Mouse (Mus musculus) forebrain, postnatal 0 days (tissue): ENCODE data around the gene Gm6164. TPM values are rescaled to one million over a fixed set of nuclear protein-coding genes. Genes with fewer than 3 reads are reported as not detected.
"Not testable (repeated sequence)": the region's sequence is repeated elsewhere in the genome, so short reads cannot be mapped to it uniquely, and the experiment has no call there.

Source experiments
- ATAC-seq: fragments of 200-750 bp; cut with Nextera tagmentation; 2 replicates; pipeline ENCODE4 v1.8.0; 2017; ENCODE audit warnings: mild to moderate bottlenecking, moderate library complexity
- DNase-seq: peaks from one replicate; pipeline ENCODE4 v3.0.0-alpha.2; 2015
- H3K27ac ChIP-seq: fragments of 300-500 bp; sonication (generic); 2 replicates; pipeline ENCODE4 v1.5.1; 2014; ENCODE audit warnings: low read depth, mild to moderate bottlenecking, antibody characterized with exemption, low read length, moderate library complexity, mixed read lengths
- H3K27me3 ChIP-seq: fragments of 300-500 bp; sonication (generic); 2 replicates; pipeline ENCODE4 v1.6.1; 2014; ENCODE audit warnings: mild to moderate bottlenecking, low read length, mixed read lengths; ENCODE audit not compliant: insufficient read depth
- H3K36me3 ChIP-seq: fragments of 300-500 bp; sonication (generic); 2 replicates; pipeline ENCODE4 v1.6.1; 2014; ENCODE audit warnings: mild to moderate bottlenecking, moderate library complexity; ENCODE audit not compliant: insufficient read depth
- H3K4me1 ChIP-seq: fragments of 300-500 bp; sonication (generic); 2 replicates; pipeline ENCODE4 v1.6.1; 2014; ENCODE audit warnings: antibody characterized with exemption; ENCODE audit not compliant: insufficient read depth
- H3K4me2 ChIP-seq: fragments of 300-500 bp; sonication (generic); 2 replicates; pipeline ENCODE4 v1.6.1; 2014; ENCODE audit warnings: low read depth, mild to moderate bottlenecking, moderate library complexity
- H3K4me3 ChIP-seq: fragments of 300-500 bp; sonication (generic); 2 replicates; pipeline ENCODE4 v1.5.1; 2014; ENCODE audit warnings: low read depth, low read length, mixed read lengths
- H3K9ac ChIP-seq: fragments of 300-500 bp; sonication (generic); 2 replicates; pipeline ENCODE4 v1.6.1; 2014; ENCODE audit warnings: mild to moderate bottlenecking
- H3K9me3 ChIP-seq: fragments of 300-500 bp; sonication (generic); 2 replicates; pipeline ENCODE4 v1.6.1; 2016; ENCODE audit warnings: low read length
- WGBS: fragments of 180-500 bp; shearing (Covaris S2); extraction: QIAGEN DNeasy Blood & Tissue Kit; methylation state at CpG from one replicate; pipeline ENCODE4 v1.1.7; 2014; 5-methylcytosine and 5-hydroxymethylcytosine counted together
- polyA plus RNA-seq: library from polyadenylated mRNA; unstranded; fragments of >200 nt; fragmentation: Nextera tagmentation; extraction: Ambion mirVana; gene quantifications from 2 replicates; pipeline ENCODE4 v1.2.1, GENCODE M21; 2015
- total RNA-seq: library from RNA; depleted of rRNA; stranded (reverse); fragments of >200 nt; gene quantifications from 2 replicates; pipeline ENCODE4 v1.2.3, GENCODE M21; 2014; rRNA removed

Gm6164 gene
- total RNA-seq: not detected in 2 replicates
- polyA plus RNA-seq: not detected in 2 replicates

DNA sequence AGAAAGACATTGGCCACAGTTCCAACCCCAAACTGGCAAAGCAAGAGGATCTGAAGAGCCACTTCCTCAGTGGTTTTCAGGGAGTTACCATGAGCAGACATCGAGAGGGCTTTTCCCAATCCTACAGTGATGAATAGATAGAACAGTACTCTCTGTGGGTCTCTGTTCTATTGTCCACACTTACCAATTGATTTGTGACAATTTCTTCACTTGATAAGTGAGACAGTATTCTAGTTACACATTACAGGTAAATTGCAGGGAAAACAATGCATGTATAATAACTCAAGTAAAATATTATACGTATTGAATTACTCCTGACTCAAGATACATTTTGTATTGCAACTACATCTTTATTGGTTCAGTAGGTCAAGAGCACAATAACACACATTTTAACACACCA lies at the start of gene Gm6164:
Gene Gm6164, minus strand, starts transcription at position 101 of the 400 bp plus-strand sequence.
- H3K4me3 ChIP-seq, H3K9me3 ChIP-seq, H3K36me3 ChIP-seq, ATAC-seq, H3K4me1 ChIP-seq, DNase-seq, H3K4me2 ChIP-seq, H3K27ac ChIP-seq, H3K9ac ChIP-seq, H3K27me3 ChIP-seq: not testable (repeated sequence)
- no CpG with 5 or more reads among the region's 2 CpGs for WGBS

DNA sequence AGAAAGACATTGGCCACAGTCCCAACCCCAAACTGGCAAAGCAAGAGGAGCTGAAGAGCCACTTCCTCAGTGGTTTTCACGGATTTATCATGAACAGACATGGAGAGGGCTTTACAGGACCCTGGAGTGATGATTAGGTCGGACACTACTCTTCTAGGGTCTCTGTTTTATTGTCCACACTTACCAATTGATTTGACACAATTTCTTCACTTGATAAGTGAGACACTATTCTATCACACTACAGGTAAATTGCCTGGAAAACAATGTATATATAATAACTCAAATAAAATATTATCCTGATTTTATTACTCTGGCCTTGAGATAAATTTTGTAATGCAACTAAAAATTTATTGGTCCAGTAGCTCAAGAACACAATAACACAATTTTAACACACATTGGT lies 28.3 kb upstream of the Gm6164 start, which contains the start of gene Gm4498:
Gene Gm4498, minus strand, starts transcription at position 101 of the 400 bp plus-strand sequence.
- not testable (repeated sequence) for H3K27ac ChIP-seq, H3K4me1 ChIP-seq, DNase-seq, ATAC-seq, H3K9me3 ChIP-seq, H3K9ac ChIP-seq, H3K27me3 ChIP-seq, H3K4me3 ChIP-seq, H3K4me2 ChIP-seq, H3K36me3 ChIP-seq
- WGBS: no CpG with 5 or more reads among the region's 2 CpGs

- not testable (repeated sequence) for H3K36me3 ChIP-seq, H3K27ac ChIP-seq, H3K4me2 ChIP-seq, H3K27me3 ChIP-seq, DNase-seq, H3K4me3 ChIP-seq, ATAC-seq, H3K4me1 ChIP-seq, H3K9ac ChIP-seq, H3K9me3 ChIP-seq
- no CpG with 5 or more reads among the region's 3 CpGs for WGBS
These were observed 12.0 kb downstream of the Gm6164 start, which contains the start of gene Vmn1r95 for GRCm38 (mm10) chr7:20193410-20193809. TSS of gene Vmn1r95 (plus strand) at chr7:20193710.

GRCm38 (mm10) chr7:20168277-20168676 lies 37.1 kb downstream of the Gm6164 start, which contains the start of gene Vmn1r94:
TSS of gene Vmn1r94 (minus strand) at chr7:20168377.
- H3K9ac ChIP-seq, H3K36me3 ChIP-seq, ATAC-seq, H3K4me3 ChIP-seq, DNase-seq, H3K27me3 ChIP-seq, H3K4me1 ChIP-seq, H3K9me3 ChIP-seq, H3K4me2 ChIP-seq, H3K27ac ChIP-seq: not testable (repeated sequence)
- WGBS: no CpG with 5 or more reads among the region's 3 CpGs

Other genes starting within 250 kb of the Gm6164 start
- gene Ceacam20, start 240.2 kb downstream of the Gm6164 start, total RNA-seq: not detected in 2 replicates
- not detected in 2 replicates for gene Ceacam20, start 240.2 kb downstream of the Gm6164 start, polyA plus RNA-seq
- not detected in 2 replicates for gene Nlrp9b, start 214.1 kb downstream of the Gm6164 start, total RNA-seq
- not detected in 2 replicates for gene Nlrp9b, start 214.1 kb downstream of the Gm6164 start, polyA plus RNA-seq
- not detected in 2 replicates for gene Vmn1r91, start 105.9 kb downstream of the Gm6164 start, total RNA-seq
- not detected in 2 replicates for gene Vmn1r91, start 105.9 kb downstream of the Gm6164 start, polyA plus RNA-seq
- gene Gm16442, start 83.0 kb downstream of the Gm6164 start, total RNA-seq: not detected in 2 replicates
- gene Gm16442, start 83.0 kb downstream of the Gm6164 start, polyA plus RNA-seq: not detected in 2 replicates
- not detected in 2 replicates for gene Vmn1r93, start 66.5 kb downstream of the Gm6164 start, total RNA-seq
- not detected in 2 replicates for gene Vmn1r93, start 66.5 kb downstream of the Gm6164 start, polyA plus RNA-seq
- not detected in 2 replicates for gene Vmn1r94, start 37.2 kb downstream of the Gm6164 start, total RNA-seq
- gene Vmn1r94, start 37.2 kb downstream of the Gm6164 start, polyA plus RNA-seq: not detected in 2 replicates
- gene Vmn1r95, start 11.9 kb downstream of the Gm6164 start, total RNA-seq: not detected in 2 replicates
- gene Vmn1r95, start 11.9 kb downstream of the Gm6164 start, polyA plus RNA-seq: not detected in 2 replicates
- not detected in 2 replicates for gene Gm4498, start 28.2 kb upstream of the Gm6164 start, total RNA-seq
- not detected in 2 replicates for gene Gm4498, start 28.2 kb upstream of the Gm6164 start, polyA plus RNA-seq
- not detected in 2 replicates for gene Gm5890, start 57.2 kb upstream of the Gm6164 start, total RNA-seq
- gene Gm5890, start 57.2 kb upstream of the Gm6164 start, polyA plus RNA-seq: not detected in 2 replicates
- not detected in 2 replicates for gene Gm4133, start 128.5 kb upstream of the Gm6164 start, total RNA-seq
- not detected in 2 replicates for gene Gm4133, start 128.5 kb upstream of the Gm6164 start, polyA plus RNA-seq
- gene Gm5728, start 169.8 kb upstream of the Gm6164 start, total RNA-seq: not detected in 2 replicates
- not detected in 2 replicates for gene Gm5728, start 169.8 kb upstream of the Gm6164 start, polyA plus RNA-seq
- not detected in 2 replicates for gene Vmn1r100, start 212.3 kb upstream of the Gm6164 start, total RNA-seq
- gene Vmn1r100, start 212.3 kb upstream of the Gm6164 start, polyA plus RNA-seq: not detected in 2 replicates
- gene Vmn1r101, start 237.0 kb upstream of the Gm6164 start, total RNA-seq: not detected in 2 replicates
- gene Vmn1r101, start 237.0 kb upstream of the Gm6164 start, polyA plus RNA-seq: not detected in 2 replicates